Mouse (Mus musculus) stomach, embryonic 14.5 days (tissue): ENCODE results near the gene Gm20388. TPM values are rescaled to one million over a fixed set of nuclear protein-coding genes. Genes with fewer than 3 reads are reported as not detected.

Experiments
- ATAC-seq: fragments of 200-750 bp; cut with Nextera tagmentation; 2 replicates; pipeline ENCODE4 v1.8.0; 2017; ENCODE audit warnings: low read depth, moderate TSS enrichment; ENCODE audit not compliant: insufficient number of reproducible peaks, insufficient read depth, low FRiP score
- H3K27ac ChIP-seq: fragments of 300-500 bp; sonication (generic); 2 replicates; pipeline ENCODE4 v1.5.1; 2014; ENCODE audit warnings: mild to moderate bottlenecking, low read length, moderate library complexity, mixed read lengths
- H3K27me3 ChIP-seq: fragments of 300-500 bp; sonication (generic); 2 replicates; pipeline ENCODE4 v1.6.1; 2014; ENCODE audit warnings: low read length, control low read depth, mixed read lengths; ENCODE audit not compliant: control insufficient read depth, insufficient read depth
- H3K36me3 ChIP-seq: fragments of 300-500 bp; sonication (generic); 2 replicates; pipeline ENCODE4 v1.6.1; 2014; ENCODE audit warnings: mild to moderate bottlenecking, control low read depth, low read length, moderate library complexity, mixed read lengths; ENCODE audit not compliant: control insufficient read depth, insufficient read depth
- H3K4me1 ChIP-seq: fragments of 300-500 bp; sonication (generic); 2 replicates; pipeline ENCODE4 v1.6.1; 2014; ENCODE audit warnings: low read length, control low read depth, mixed read lengths; ENCODE audit not compliant: control insufficient read depth, insufficient read depth
- H3K4me2 ChIP-seq: fragments of 300-500 bp; sonication (generic); replicated peaks from 2 replicates; pipeline ENCODE4 v1.6.1; 2014; ENCODE audit warnings: low read depth, low read length, control low read depth
- H3K4me3 ChIP-seq: fragments of 300-500 bp; sonication (generic); 2 replicates; pipeline ENCODE4 v1.5.1; 2014; ENCODE audit warnings: low read depth, low read length, control low read depth
- H3K9ac ChIP-seq: fragments of 300-500 bp; sonication (generic); replicated peaks from 2 replicates; pipeline ENCODE4 v1.6.1; 2014; ENCODE audit warnings: low read depth, mild to moderate bottlenecking, control low read depth, low read length, moderate library complexity, mixed read lengths
- H3K9me3 ChIP-seq: fragments of 300-500 bp; sonication (generic); 2 replicates; pipeline ENCODE4 v1.6.1; 2016; ENCODE audit warnings: low read depth, low read length, control low read depth; ENCODE audit not compliant: control insufficient read depth
- WGBS: fragments of 180-500 bp; shearing (Covaris S2); extraction: QIAGEN DNeasy Blood & Tissue Kit; methylation state at CpG from one replicate; pipeline ENCODE4 v1.1.7; 2014; 5-methylcytosine and 5-hydroxymethylcytosine counted together
- polyA plus RNA-seq: library from polyadenylated mRNA; unstranded; fragments of >200 nt; fragmentation: Nextera tagmentation; extraction: Ambion mirVana; gene quantifications from 2 replicates; pipeline ENCODE4 v1.2.1, GENCODE M21; 2014

Gm20388 gene
- polyA plus RNA-seq, 1 experiment from 2014 or later, result 11.4 TPM

GRCm38 (mm10) chr8:121382583-121383241, 1472.1 kb downstream of the Gm20388 start:
- no peaks in the 10 kb centered on the region for H3K27me3 ChIP-seq
- WGBS, result 2% methylated on average over 21 of the region's 21 CpGs
- no peaks in the 10 kb centered on the region for H3K36me3 ChIP-seq
- H3K9ac ChIP-seq, result peak overlapping the region; percentile 21; the same call in 1 of the 2 replicates
- no peaks in the 10 kb centered on the region for H3K9me3 ChIP-seq
- H3K4me3 ChIP-seq, result peak overlapping the region; percentile 25
- peaks cover 14% of the 10 kb centered on the region; the same call in 1 of the 2 replicates for H3K4me1 ChIP-seq
- H3K27ac ChIP-seq, result peak overlapping the region; percentile 39; the same call in 1 of the 2 replicates
- peak overlapping the region; percentile 44 for H3K4me2 ChIP-seq
- peak; percentile 54; the same call in 1 of the 2 replicates for ATAC-seq

- H3K4me2 ChIP-seq, result no peak overlapping the region
- H3K9ac ChIP-seq, result no peak overlapping the region
- no peak overlapping the region for H3K27ac ChIP-seq
- no peak for ATAC-seq
- H3K4me1 ChIP-seq, result peaks cover 3% of the 10 kb centered on the region; the same call in 1 of the 2 replicates
- no peaks in the 10 kb centered on the region for H3K9me3 ChIP-seq
- H3K4me3 ChIP-seq, result no peak overlapping the region
- 48% methylated on average over 7 of the region's 7 CpGs for WGBS
- no peaks in the 10 kb centered on the region for H3K36me3 ChIP-seq
- no peaks in the 10 kb centered on the region for H3K27me3 ChIP-seq
Observed at GRCm38 (mm10) chr8:121385540-121385939, 1474.9 kb downstream of the Gm20388 start.

DNA sequence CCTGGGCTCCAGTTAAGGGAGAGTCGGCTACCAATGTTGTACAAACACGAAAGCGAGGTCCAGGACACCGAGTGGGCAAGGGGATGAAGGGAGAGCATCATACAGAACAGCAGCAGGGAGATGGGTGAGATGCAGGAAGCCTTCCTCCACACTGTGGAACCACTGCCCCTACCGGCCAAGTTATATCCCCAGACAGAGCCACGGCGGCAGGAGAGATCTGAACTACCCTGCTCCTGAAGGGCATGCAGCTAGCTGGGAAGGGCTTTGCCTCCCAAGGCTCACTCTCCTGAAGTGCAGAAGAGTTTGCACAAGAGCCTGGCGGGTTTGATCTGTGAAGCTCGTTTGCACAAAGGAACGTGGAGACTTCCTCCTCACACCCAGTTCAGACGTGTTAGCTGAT, 1480.0 kb downstream of the Gm20388 start:
- no peak for ATAC-seq
- Histone ChIP-seq H3K27me3 (no peaks in the 10 kb centered on the region), H3K4me2 (no peak overlapping the region), H3K36me3 (no peaks in the 10 kb centered on the region), H3K9me3 (no peaks in the 10 kb centered on the region), H3K27ac (no peak overlapping the region), H3K4me1 (peaks cover 3% of the 10 kb centered on the region; the same call in 1 of the 2 replicates), H3K4me3 (no peak overlapping the region), H3K9ac (no peak overlapping the region)
- WGBS, result 12% methylated on average over 11 of the region's 11 CpGs

DNA sequence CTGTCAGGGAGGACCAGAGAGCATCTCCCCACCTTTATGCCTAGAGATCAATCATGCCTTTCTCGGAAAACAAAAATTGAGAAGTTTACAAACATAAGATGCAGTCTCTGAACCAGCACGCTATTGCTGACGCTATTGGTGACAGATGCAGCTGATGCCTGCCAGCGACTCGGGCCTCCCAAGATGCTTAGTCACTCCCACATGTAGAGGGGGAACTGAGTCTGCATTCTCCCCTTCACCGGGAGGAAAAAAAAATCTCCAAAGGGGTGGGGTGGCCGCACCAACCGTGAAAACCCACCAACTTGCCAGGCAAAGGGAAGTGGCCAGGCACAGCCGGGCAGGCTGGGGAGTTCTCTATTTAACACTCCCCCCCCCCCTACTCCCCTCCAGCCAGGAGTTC, 1480.6 kb downstream of the Gm20388 start:
- no peak overlapping the region for H3K27ac ChIP-seq
- no peak overlapping the region for H3K4me3 ChIP-seq
- H3K36me3 ChIP-seq, result no peaks in the 10 kb centered on the region
- H3K9me3 ChIP-seq, result no peaks in the 10 kb centered on the region
- no peak for ATAC-seq
- no peak overlapping the region for H3K4me2 ChIP-seq
- 16% methylated on average over 9 of the region's 9 CpGs for WGBS
- peaks cover 7% of the 10 kb centered on the region; the same call in 1 of the 2 replicates for H3K4me1 ChIP-seq
- H3K27me3 ChIP-seq, result no peaks in the 10 kb centered on the region
- H3K9ac ChIP-seq, result no peak overlapping the region

DNA sequence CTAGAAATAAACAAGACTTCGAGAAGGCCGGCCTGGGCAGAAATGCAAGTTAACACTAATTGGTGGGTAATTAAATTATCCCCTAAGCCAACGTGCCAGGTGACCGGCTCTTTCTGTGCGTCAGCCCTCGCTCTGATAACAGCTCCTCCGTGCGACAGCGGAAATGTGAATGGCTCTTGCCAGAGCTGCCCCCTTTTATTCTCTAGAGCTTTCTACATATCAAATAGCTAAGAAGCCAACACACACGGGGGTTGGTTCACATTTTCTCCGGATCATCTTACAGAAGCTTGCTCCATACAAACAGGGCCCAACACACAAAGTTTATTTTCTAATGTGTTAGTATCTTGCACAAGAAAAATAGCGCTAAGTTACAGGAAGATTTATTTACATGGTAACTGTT, 1481.1 kb downstream of the Gm20388 start:
- H3K9me3 ChIP-seq, result no peaks in the 10 kb centered on the region
- WGBS, result 13% methylated on average over 12 of the region's 12 CpGs
- H3K36me3 ChIP-seq, result no peaks in the 10 kb centered on the region
- no peaks in the 10 kb centered on the region for H3K27me3 ChIP-seq
- H3K4me2 ChIP-seq, result no peak overlapping the region
- no peak overlapping the region for H3K4me3 ChIP-seq
- H3K27ac ChIP-seq, result no peak overlapping the region
- H3K9ac ChIP-seq, result no peak overlapping the region
- no peak for ATAC-seq
- H3K4me1 ChIP-seq, result peaks cover 12% of the 10 kb centered on the region; the same call in 1 of the 2 replicates

- H3K27me3 ChIP-seq, result no peaks in the 10 kb centered on the region
- no peak overlapping the region for H3K27ac ChIP-seq
- no peak overlapping the region for H3K4me3 ChIP-seq
- no peak for ATAC-seq
- H3K9me3 ChIP-seq, result no peaks in the 10 kb centered on the region
- 22% methylated on average over 10 of the region's 10 CpGs for WGBS
- no peak overlapping the region for H3K9ac ChIP-seq
- H3K36me3 ChIP-seq, result no peaks in the 10 kb centered on the region
- peaks cover 16% of the 10 kb centered on the region; the same call in 1 of the 2 replicates for H3K4me1 ChIP-seq
- no peak overlapping the region for H3K4me2 ChIP-seq
Observed at GRCm38 (mm10) chr8:121392482-121392881, 1481.8 kb downstream of the Gm20388 start.

DNA sequence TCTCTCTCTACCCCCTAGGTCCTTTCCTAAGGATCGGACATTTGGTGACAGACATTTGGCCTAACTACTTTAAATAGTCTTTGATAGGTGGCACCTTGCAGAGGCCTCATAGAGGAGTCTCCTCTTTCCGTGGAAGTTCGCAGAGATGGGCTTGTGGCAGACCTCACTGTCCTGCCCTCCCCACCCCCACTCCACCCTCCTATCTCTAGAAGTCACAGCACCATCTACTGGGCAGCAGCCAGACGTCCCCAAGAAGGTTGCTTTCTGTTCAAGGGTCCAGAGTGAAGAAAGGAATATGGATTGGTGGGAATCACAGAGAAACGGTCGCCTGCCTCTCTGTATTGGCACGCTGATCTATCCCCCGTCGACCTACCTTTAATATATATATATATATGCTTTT, 1482.5 kb downstream of the Gm20388 start:
- Histone ChIP-seq H3K4me2 (no peak overlapping the region), H3K27me3 (no peaks in the 10 kb centered on the region), H3K4me3 (no peak overlapping the region), H3K9me3 (no peaks in the 10 kb centered on the region), H3K9ac (no peak overlapping the region), H3K36me3 (no peaks in the 10 kb centered on the region), H3K4me1 (peaks cover 16% of the 10 kb centered on the region; the same call in 1 of the 2 replicates), H3K27ac (no peak overlapping the region)
- WGBS, result 13% methylated on average over 9 of the region's 9 CpGs
- peak; percentile 46; the same call in 1 of the 2 replicates for ATAC-seq

GRCm38 (mm10) chr8:121394686-121395085, 1484.0 kb downstream of the Gm20388 start:
- Histone ChIP-seq H3K4me1 (peaks cover 16% of the 10 kb centered on the region; the same call in 1 of the 2 replicates), H3K4me3 (no peak overlapping the region), H3K27ac (no peak overlapping the region), H3K27me3 (no peaks in the 10 kb centered on the region), H3K9me3 (no peaks in the 10 kb centered on the region), H3K36me3 (no peaks in the 10 kb centered on the region), H3K4me2 (no peak overlapping the region), H3K9ac (no peak overlapping the region)
- ATAC-seq, result no peak
- 58% methylated on average over 5 of the region's 5 CpGs for WGBS
